Mouse (Mus musculus): ENCODE data around the gene Hacd2.

DNA sequence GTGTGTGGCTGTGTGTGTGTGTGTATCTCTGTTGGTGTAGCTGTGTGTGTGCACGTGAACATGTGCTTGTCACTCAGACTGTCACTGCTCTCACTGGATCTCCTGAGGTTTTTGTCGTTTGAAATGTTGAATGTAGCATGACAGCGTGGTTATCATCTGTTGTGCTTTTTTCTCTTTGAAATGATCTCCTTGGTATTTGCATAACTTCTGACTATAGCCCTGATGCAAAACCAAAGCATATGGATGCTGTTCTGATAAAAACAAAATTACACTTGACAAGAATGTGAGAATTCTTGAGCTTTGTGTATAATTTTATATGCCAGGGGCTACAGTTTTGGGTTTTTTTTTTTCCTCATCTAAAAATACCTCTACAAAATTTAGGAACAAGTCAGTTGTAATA is 23.2 kb upstream of the Hacd2 start:
- TF ChIP-seq POLR2A (IDR thresholded peaks at IDR 0.05; ENCODE audit: control insufficient read depth, low read depth, low read length) (no peak), CTCF (IDR thresholded peaks at IDR 0.05; ENCODE audit: control insufficient read depth, insufficient read depth, insufficient replicate concordance, low read depth, low read length) (no peak)

Data from testis, adult 2 months (tissue).